Mouse (Mus musculus) C2C12 (cell line): Measurements from ENCODE around the gene Tep1. TPM values are rescaled to one million over a fixed set of nuclear protein-coding genes. Genes with fewer than 3 reads are reported as not detected.
A peak's percentile ranks its signal among the peaks of the same experiment; 100 is the strongest.

Experiments used
- H3K27me3 ChIP-seq: one replicate; pipeline ENCODE4 v1.6.1; 2011; ENCODE audit not compliant: control insufficient read depth, insufficient read depth, insufficient read length
- H3K36me3 ChIP-seq: one replicate; pipeline ENCODE4 v1.6.1; 2011; ENCODE audit not compliant: control insufficient read depth, insufficient read depth
- H3K4me3 ChIP-seq: one replicate; pipeline ENCODE4 v1.5.1; 2011; ENCODE audit warnings: mild to moderate bottlenecking, control low read depth; ENCODE audit not compliant: poor library complexity, insufficient read depth, severe bottlenecking
- H3K79me2 ChIP-seq: one replicate; pipeline ENCODE4 v1.6.1; 2011; ENCODE audit not compliant: control insufficient read depth, insufficient read depth
- H3K79me3 ChIP-seq: one replicate; pipeline ENCODE4 v1.6.1; 2011; ENCODE audit warnings: low read depth, control low read depth
- H3ac ChIP-seq: one replicate; pipeline ENCODE3; 2011; ENCODE audit warnings: low read depth; ENCODE audit not compliant: control insufficient read depth, insufficient read length
- CEBPB ChIP-seq: IDR thresholded peaks from one replicate; pipeline ENCODE4 v1.6.1; 2011; ENCODE audit warnings: low read depth, mild to moderate bottlenecking, control low read depth, moderate library complexity
- CTCF ChIP-seq: IDR thresholded peaks from one replicate; pipeline ENCODE4 v1.5.1; 2011; ENCODE audit not compliant: control insufficient read depth, insufficient read depth, insufficient read length
- FOSL1 ChIP-seq: IDR thresholded peaks from one replicate; pipeline ENCODE4 v1.8.0; 2011; ENCODE audit warnings: mild to moderate bottlenecking, low read length; ENCODE audit not compliant: poor library complexity, insufficient read depth, severe bottlenecking
- MAX ChIP-seq: IDR thresholded peaks from one replicate; pipeline ENCODE4 v1.6.1; 2011; ENCODE audit warnings: mild to moderate bottlenecking, control low read depth
- MYOD1 ChIP-seq: IDR thresholded peaks from one replicate; pipeline ENCODE4 v1.6.1; 2011; ENCODE audit warnings: low read depth; ENCODE audit not compliant: control insufficient read depth, insufficient read length
- MYOG ChIP-seq: IDR thresholded peaks from one replicate; pipeline ENCODE4 v1.6.1; 2011; ENCODE audit not compliant: control insufficient read depth, insufficient read length; ENCODE audit errors: extremely low read depth
- USF1 ChIP-seq: IDR thresholded peaks from one replicate; pipeline ENCODE4 v1.6.1; 2011; ENCODE audit warnings: low read depth, mild to moderate bottlenecking, control low read depth, moderate library complexity
- polyA plus RNA-seq: library from polyadenylated mRNA; unstranded; fragments of >200 nt; fragmentation: generic; extraction: Trizol; gene quantifications from one replicate; pipeline ENCODE4 v1.2.1, GENCODE M21; 2012; ENCODE audit warnings: missing spikeins

Gene Tep1
- polyA plus RNA-seq, 1 experiment = 9.9 TPM

DNA sequence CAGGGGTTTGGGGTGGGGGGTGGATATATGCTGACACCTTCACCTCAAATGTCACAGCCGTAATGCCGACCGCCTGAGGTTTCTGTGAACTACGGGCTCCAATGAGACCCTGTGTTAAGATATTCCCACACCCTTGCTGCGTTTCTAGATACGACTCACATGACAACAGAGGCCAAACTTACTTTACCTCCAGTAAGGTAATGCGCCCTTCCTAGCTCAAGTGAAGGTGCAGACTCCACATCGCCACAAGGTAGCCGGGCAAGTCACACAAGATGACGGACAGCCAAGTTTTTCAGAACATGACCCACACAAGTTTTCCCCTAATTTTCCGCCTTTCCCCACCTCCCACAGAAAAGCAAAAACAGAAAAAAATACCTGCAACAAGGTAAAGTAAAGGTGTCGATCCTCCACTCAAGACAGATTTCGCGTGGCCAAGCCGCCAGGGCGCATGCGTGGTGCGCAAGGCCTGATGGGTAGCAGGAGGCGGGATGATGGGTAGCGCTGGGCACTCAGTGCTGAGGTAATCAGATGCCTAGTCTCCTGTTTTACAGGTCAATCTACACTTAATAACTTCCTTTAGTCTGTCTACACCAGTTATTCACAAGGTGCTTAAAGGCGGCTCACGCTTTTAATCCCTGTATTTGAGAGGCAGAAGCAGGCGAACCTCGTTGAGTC lies 75.0 kb downstream of the Tep1 start:
- Histone ChIP-seq H3K79me2 (peaks cover 27% of the 10 kb centered on the region), H3ac (no peak overlapping the region), H3K27me3 (no peaks in the 10 kb centered on the region), H3K79me3 (peaks cover 9% of the 10 kb centered on the region), H3K4me3 (no peak overlapping the region), H3K36me3 (peaks cover 55% of the 10 kb centered on the region)
- TF ChIP-seq CEBPB (no peak), FOSL1 (no peak), USF1 (no peak), MYOG (no peak), MYOD1 (no peak), CTCF (no peak), MAX (no peak)

DNA sequence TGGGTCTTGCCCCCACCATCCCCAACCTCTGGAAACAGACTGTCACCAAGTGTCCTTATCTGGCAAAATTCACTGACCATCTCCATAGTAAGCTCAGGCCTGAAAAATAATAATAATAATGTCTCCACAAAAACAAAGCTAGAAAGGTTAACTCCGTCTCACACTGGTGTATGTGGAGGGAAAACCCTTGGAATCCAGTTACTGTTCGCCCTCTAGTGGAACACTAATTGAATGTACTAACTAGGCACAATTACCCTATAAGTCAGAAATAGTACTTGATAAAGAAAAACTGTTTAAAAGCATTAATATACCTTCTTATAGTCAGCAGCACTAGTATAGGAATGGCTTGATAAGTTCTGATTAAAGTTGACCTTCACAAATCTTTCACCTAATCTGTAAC lies 82.2 kb downstream of the Tep1 start:
- H3K36me3 ChIP-seq = peaks cover 35% of the 10 kb centered on the region
- no peak overlapping the region for H3K4me3 ChIP-seq
- no peaks in the 10 kb centered on the region for H3K27me3 ChIP-seq
- TF ChIP-seq MYOG (no peak), MYOD1 (no peak), CEBPB (no peak), CTCF (no peak), FOSL1 (no peak), MAX (no peak), USF1 (no peak)
- H3K79me3 ChIP-seq = peaks cover 2% of the 10 kb centered on the region
- no peak overlapping the region for H3ac ChIP-seq
- H3K79me2 ChIP-seq = peaks cover 21% of the 10 kb centered on the region

DNA sequence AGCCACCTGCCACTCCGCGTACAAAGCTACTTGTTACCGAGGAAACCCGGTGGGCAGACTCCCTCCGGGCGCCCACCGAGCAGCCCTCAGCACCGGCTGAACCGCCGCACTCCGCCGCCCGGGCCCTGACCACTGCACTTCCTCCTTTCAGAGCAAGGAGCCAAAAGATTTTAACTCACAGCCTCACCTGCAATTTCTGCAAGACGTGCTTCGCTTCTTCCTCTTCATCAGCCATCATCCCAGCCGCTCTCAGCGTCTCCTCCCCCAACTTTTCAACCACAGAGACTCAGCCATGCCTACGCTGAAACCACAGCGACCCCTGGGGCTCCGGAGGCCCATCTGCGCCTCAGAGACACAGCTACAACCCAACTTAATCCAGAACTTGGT lies 85.1 kb downstream of the Tep1 start, which contains the start of gene Ttc5:
Ttc5 (minus strand) TSS at position 269 of the 387 bp plus-strand sequence.
- peaks cover 4% of the 10 kb centered on the region for H3K79me3 ChIP-seq
- H3K27me3 ChIP-seq = no peaks in the 10 kb centered on the region
- peaks cover 37% of the 10 kb centered on the region for H3K79me2 ChIP-seq
- H3K36me3 ChIP-seq = peaks cover 29% of the 10 kb centered on the region
- peak within 1 kb of the TSS; percentile 66 for H3K4me3 ChIP-seq
- H3ac ChIP-seq = peak within 1 kb of the TSS; percentile 70
- TF ChIP-seq FOSL1 = no peak
- TF ChIP-seq MYOD1 = no peak
- no peak for TF ChIP-seq CEBPB
- peak; percentile 62 for TF ChIP-seq MAX
- no peak for TF ChIP-seq USF1
- TF ChIP-seq MYOG = no peak
- TF ChIP-seq CTCF = peak; percentile 60

DNA sequence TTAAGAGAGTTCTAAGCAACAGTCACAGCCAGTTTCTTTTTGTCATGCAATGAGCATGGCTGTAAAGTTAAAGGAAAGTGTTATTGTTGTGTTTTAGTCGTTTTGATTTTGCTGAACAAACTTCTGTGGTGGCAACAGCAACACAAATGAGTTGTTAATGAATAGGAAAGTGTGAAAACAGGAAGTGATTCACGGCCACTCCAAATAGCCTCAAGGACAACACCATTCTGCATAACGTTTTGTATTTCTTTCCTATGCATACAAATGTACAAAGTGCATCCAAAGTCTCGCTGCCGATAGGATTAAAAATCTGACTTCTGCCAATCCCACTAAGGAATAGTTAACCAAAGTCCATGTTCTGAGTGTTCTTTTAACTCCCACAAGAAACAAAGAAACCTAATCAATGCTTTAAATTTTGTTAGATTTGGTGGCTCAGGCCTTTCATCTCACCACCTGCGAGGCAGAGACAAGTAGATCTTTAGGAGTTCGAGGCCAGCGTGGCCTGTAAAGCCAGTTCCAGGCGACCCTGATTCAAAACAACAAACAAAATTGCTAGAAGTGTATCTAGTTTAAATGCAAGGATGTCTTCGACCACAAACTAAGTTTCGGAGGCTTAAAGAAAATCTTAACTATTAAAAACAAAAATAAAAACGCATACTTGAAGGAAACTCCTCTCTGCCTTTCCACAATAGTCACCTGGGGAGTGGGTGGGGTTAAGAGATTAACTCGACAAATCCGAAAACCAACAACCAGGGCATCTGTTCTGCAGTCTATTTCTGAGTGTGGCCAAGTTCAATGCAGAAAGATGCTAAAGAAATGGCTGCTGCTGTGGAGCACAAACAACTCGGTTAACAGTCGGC lies 85.7 kb downstream of the Tep1 start:
- Histone ChIP-seq H3K79me3 (peaks cover 4% of the 10 kb centered on the region), H3K27me3 (no peaks in the 10 kb centered on the region), H3K4me3 (peak overlapping the region; percentile 66), H3K36me3 (peaks cover 29% of the 10 kb centered on the region), H3K79me2 (peaks cover 37% of the 10 kb centered on the region), H3ac (peak overlapping the region; percentile 70)
- no peak for TF ChIP-seq USF1

DNA sequence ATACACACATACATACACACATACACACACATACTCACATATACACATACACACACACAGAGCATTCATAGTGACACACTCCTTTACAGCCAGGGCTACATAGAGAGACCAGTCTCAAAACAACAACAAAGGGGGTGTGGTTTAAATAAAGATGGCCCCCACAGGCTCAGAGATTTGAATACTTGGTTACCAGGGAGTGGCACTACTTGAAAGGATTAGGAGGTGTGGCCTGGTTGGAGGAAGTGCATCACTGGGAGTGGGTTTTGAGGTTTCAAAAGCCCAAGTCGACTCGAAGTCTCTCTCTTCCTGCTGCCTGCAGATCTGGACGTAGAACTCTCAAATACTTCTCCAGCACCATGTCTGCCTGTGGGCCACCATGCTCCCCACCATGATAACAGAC lies 88.2 kb downstream of the Tep1 start:
- TF ChIP-seq MAX = no peak
- no peak for TF ChIP-seq CEBPB
- TF ChIP-seq MYOD1 = no peak
- TF ChIP-seq USF1 = no peak
- no peak for TF ChIP-seq MYOG
- TF ChIP-seq FOSL1 = no peak
- no peak for TF ChIP-seq CTCF

More for the DNA sequence above, 88.2 kb downstream of the Tep1 start:
- Histone ChIP-seq H3K36me3 (peaks cover 29% of the 10 kb centered on the region), H3K79me3 (peaks cover 4% of the 10 kb centered on the region), H3ac (no peak overlapping the region), H3K79me2 (peaks cover 37% of the 10 kb centered on the region), H3K27me3 (no peaks in the 10 kb centered on the region), H3K4me3 (no peak overlapping the region)

Other genes with a start within 250 kb of the Tep1 start
- gene Olfr745, start 231.2 kb downstream of the Tep1 start, polyA plus RNA-seq = not detected
- gene Olfr746, start 223.5 kb downstream of the Tep1 start, polyA plus RNA-seq = not detected
- gene Olfr747, start 177.4 kb downstream of the Tep1 start, polyA plus RNA-seq = not detected
- not detected for gene Olfr748, start 163.2 kb downstream of the Tep1 start, polyA plus RNA-seq
- gene Olfr749, start 125.5 kb downstream of the Tep1 start, polyA plus RNA-seq = not detected
- gene Ttc5, start 85.0 kb downstream of the Tep1 start, polyA plus RNA-seq = 19.7 TPM
- gene Ccnb1ip1, start 62.8 kb downstream of the Tep1 start, polyA plus RNA-seq = 1.6 TPM
- 18.2 TPM for gene Parp2, start 62.7 kb downstream of the Tep1 start, polyA plus RNA-seq
- 0.26 TPM for gene Klhl33, start 26.9 kb upstream of the Tep1 start, polyA plus RNA-seq
- 54.5 TPM for gene Osgep, start 54.3 kb upstream of the Tep1 start, polyA plus RNA-seq
- gene Apex1, start 54.4 kb upstream of the Tep1 start, polyA plus RNA-seq = 289 TPM
- 93.6 TPM for gene Pip4p1, start 60.3 kb upstream of the Tep1 start, polyA plus RNA-seq
- 67.0 TPM for gene Pnp, start 60.5 kb upstream of the Tep1 start, polyA plus RNA-seq
- 27.3 TPM for gene Gm49342, start 74.0 kb upstream of the Tep1 start, polyA plus RNA-seq
- gene Pnp2, start 85.4 kb upstream of the Tep1 start, polyA plus RNA-seq = 0.29 TPM
- gene Rnase10, start 137.2 kb upstream of the Tep1 start, polyA plus RNA-seq = 0.19 TPM
- not detected for gene Rnase9, start 171.3 kb upstream of the Tep1 start, polyA plus RNA-seq
- not detected for gene Rnase11, start 179.6 kb upstream of the Tep1 start, polyA plus RNA-seq
- not detected for gene Rnase12, start 187.1 kb upstream of the Tep1 start, polyA plus RNA-seq
- gene Olfr750, start 203.9 kb upstream of the Tep1 start, polyA plus RNA-seq = not detected
- gene Rnase4, start 220.5 kb upstream of the Tep1 start, polyA plus RNA-seq = 14.5 TPM
- 0.92 TPM for gene Ang, start 220.6 kb upstream of the Tep1 start, polyA plus RNA-seq
- not detected for gene Eddm3b, start 243.9 kb upstream of the Tep1 start, polyA plus RNA-seq